Mouse (Mus musculus) ES-Bruce4 (cell line): Measurements from ENCODE around the gene Calm3.

Source experiments
- CTCF ChIP-seq: IDR thresholded peaks from one replicate; pipeline ENCODE4 v1.8.1; 2011; ENCODE audit warnings: low read depth, low read length
- POLR2A ChIP-seq: IDR thresholded peaks from one replicate; pipeline ENCODE4 v1.8.1; 2011; ENCODE audit warnings: low read length; ENCODE audit not compliant: insufficient read depth

GRCm38 (mm10) chr7:16912360-16912759, 11.6 kb downstream of the Calm3 start:
- TF ChIP-seq POLR2A (no peak), CTCF (no peak)
